ENCODE assay signal across 10 mouse cellular contexts in genomic region chr17:14705466-14705865, GRCm38 (mm10).
"Had no signal": no experiment of that assay in that cellular context is flagged by ENCODE, and none has a peak within 500 bp of the region (broad histone marks: within the 10 kb centered on the region; RNA-seq: fewer than 3 reads in every experiment).

No protein-coding gene starts in this region.

- H3K27ac ChIP-seq: kidney, postnatal 0 days; limb, embryonic 13.5 days; liver, embryonic 14.5 days; midbrain, embryonic 13.5 days had no signal

- H3K27me3 ChIP-seq: limb, embryonic 13.5 days; midbrain, embryonic 13.5 days had no signal

- ATAC-seq: intestine, postnatal 0 days; midbrain, embryonic 13.5 days had no signal

- H3K4me1 ChIP-seq: midbrain, embryonic 13.5 days had no signal

- H3K4me3 ChIP-seq: limb, embryonic 13.5 days; midbrain, embryonic 13.5 days had no signal

- H3K36me3 ChIP-seq: limb, embryonic 13.5 days; midbrain, embryonic 13.5 days had no signal

- DNase-seq: kidney, adult 8-10 months; kidney, postnatal 36 days; lung, adult 18-20 months; lung, postnatal 36 days; thymus, postnatal 4 days had no signal

- H3K9me3 ChIP-seq: limb, embryonic 13.5 days; midbrain, embryonic 13.5 days had no signal
